Mouse (Mus musculus): ENCODE measurements around the gene Tnfsf15. TPM values are rescaled to one million over a fixed set of nuclear protein-coding genes. Genes with fewer than 3 reads are reported as not detected.

The Tnfsf15 gene
- polyA plus RNA-seq, 1 experiment from 2014 or later = 0.14 TPM

- ATAC-seq (ENCODE audit: insufficient number of reproducible peaks, insufficient read depth, low FRiP score, low read depth) = no peak
- no peaks in the 10 kb centered on the region for H3K27me3 ChIP-seq (ENCODE audit: control insufficient read depth, insufficient read depth, low read length)
- H3K9me3 ChIP-seq (ENCODE audit: control insufficient read depth, low read depth, low read length) = no peaks in the 10 kb centered on the region
- H3K4me3 ChIP-seq (ENCODE audit: low read depth, low read length) = no peak overlapping the region
- H3K4me2 ChIP-seq (replicated peaks; ENCODE audit: low read depth, low read length) = no peak overlapping the region
- H3K4me1 ChIP-seq (ENCODE audit: control insufficient read depth, insufficient read depth, low read length) = no peaks in the 10 kb centered on the region
- no peaks in the 10 kb centered on the region for H3K36me3 ChIP-seq (ENCODE audit: control insufficient read depth, insufficient read depth, low read length)
- no peak overlapping the region for H3K27ac ChIP-seq (ENCODE audit: low read length)
- WGBS = 84% methylated on average over 1 of the region's 1 CpGs
- no peak overlapping the region for H3K9ac ChIP-seq (replicated peaks; ENCODE audit: low read depth, low read length)
Observed at GRCm38 (mm10) chr4:63706279-63706971, 38.5 kb downstream of the Tnfsf15 start.

DNA sequence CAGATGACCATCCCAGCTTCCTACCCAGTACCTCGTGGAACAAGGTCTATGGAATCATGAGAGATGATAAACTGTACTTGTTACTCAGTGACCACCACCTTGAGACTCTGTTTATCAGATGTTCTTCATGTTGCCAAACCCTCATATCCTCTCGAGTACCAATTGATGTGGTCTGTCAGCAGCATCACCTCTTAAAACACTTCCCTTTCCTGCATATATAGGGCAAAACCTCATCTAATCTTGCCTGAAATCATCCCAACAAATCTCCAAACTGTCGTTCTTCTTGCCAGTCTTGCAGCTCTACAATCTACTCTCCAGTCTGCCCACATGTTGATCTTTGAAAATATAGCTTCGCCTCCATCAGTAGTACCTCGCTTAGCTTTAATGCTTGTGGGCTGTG, 40.7 kb downstream of the Tnfsf15 start:
- Histone ChIP-seq H3K9me3 (ENCODE audit: control insufficient read depth, low read depth, low read length) (no peaks in the 10 kb centered on the region), H3K27ac (ENCODE audit: low read length) (no peak overlapping the region), H3K4me3 (ENCODE audit: low read depth, low read length) (no peak overlapping the region), H3K9ac (replicated peaks; ENCODE audit: low read depth, low read length) (no peak overlapping the region), H3K4me1 (ENCODE audit: control insufficient read depth, insufficient read depth, low read length) (no peaks in the 10 kb centered on the region), H3K27me3 (ENCODE audit: control insufficient read depth, insufficient read depth, low read length) (no peaks in the 10 kb centered on the region), H3K36me3 (ENCODE audit: control insufficient read depth, insufficient read depth, low read length) (no peaks in the 10 kb centered on the region), H3K4me2 (replicated peaks; ENCODE audit: low read depth, low read length) (no peak overlapping the region)
- no peak for ATAC-seq (ENCODE audit: insufficient number of reproducible peaks, insufficient read depth, low FRiP score, low read depth)
- WGBS = 74% methylated on average over 5 of the region's 5 CpGs

DNA sequence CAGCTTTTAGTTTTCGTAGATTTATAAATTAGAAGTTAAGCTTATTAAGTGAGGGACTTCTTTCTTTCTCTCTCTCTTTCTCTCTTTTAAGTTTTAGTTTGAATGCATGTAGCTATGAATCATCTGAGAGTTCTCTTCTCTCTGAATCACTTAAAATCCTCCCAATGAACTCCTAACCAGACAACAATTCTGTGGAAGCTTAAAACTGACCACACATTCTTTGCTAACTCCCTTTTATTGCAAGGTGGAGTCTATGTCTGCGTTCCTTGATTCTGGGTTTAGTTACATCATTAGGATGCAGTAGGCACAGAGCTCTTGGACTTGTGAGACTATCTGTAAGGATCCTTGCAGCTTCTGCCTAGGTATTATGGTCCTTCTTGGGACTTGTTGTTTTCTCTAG, 41.2 kb downstream of the Tnfsf15 start:
- Histone ChIP-seq H3K4me3 (ENCODE audit: low read depth, low read length) (no peak overlapping the region), H3K4me1 (ENCODE audit: control insufficient read depth, insufficient read depth, low read length) (no peaks in the 10 kb centered on the region), H3K27ac (ENCODE audit: low read length) (no peak overlapping the region), H3K27me3 (ENCODE audit: control insufficient read depth, insufficient read depth, low read length) (no peaks in the 10 kb centered on the region), H3K9me3 (ENCODE audit: control insufficient read depth, low read depth, low read length) (no peaks in the 10 kb centered on the region), H3K36me3 (ENCODE audit: control insufficient read depth, insufficient read depth, low read length) (no peaks in the 10 kb centered on the region), H3K9ac (replicated peaks; ENCODE audit: low read depth, low read length) (no peak overlapping the region), H3K4me2 (replicated peaks; ENCODE audit: low read depth, low read length) (no peak overlapping the region)
- 86% methylated on average over 2 of the region's 2 CpGs for WGBS
- ATAC-seq (ENCODE audit: insufficient number of reproducible peaks, insufficient read depth, low FRiP score, low read depth) = no peak

DNA sequence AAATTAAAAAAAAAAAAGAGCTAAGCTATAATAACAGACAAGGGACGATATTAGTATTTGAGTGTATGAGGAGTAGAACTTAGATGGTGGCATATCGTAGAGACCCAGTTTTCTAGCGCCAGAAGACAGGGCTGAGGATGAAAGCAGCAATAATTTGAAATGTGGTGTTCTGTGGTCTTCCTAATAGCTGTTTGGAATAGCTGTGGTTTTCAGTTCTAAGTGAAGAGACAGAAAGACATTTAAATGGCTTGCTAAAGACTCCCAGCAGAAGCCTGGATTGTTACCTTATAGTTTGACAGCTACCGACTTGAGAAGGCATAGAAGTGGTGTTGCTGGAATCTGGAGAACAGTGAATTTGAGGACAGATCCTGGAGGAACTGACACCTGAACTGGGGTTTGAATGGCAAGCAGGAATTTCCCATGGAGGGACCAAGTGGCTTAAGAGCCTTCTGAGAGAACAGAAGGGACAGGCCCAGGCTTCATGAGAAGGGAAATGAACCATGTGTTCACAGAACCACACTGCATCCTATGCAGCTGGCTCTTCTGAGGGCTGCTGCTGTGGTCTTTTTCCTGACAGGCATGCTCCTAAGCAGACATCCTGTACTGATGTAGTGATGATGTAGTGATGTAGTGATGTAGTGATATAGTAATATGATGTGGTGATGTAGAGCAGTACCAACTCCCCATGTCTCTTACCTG, 42.8 kb downstream of the Tnfsf15 start:
- no peaks in the 10 kb centered on the region for H3K27me3 ChIP-seq (ENCODE audit: control insufficient read depth, insufficient read depth, low read length)
- no peak for ATAC-seq (ENCODE audit: insufficient number of reproducible peaks, insufficient read depth, low FRiP score, low read depth)
- no peaks in the 10 kb centered on the region for H3K36me3 ChIP-seq (ENCODE audit: control insufficient read depth, insufficient read depth, low read length)
- no peaks in the 10 kb centered on the region for H3K9me3 ChIP-seq (ENCODE audit: control insufficient read depth, low read depth, low read length)
- H3K27ac ChIP-seq (ENCODE audit: low read length) = no peak overlapping the region
- no peak overlapping the region for H3K4me3 ChIP-seq (ENCODE audit: low read depth, low read length)
- no peaks in the 10 kb centered on the region for H3K4me1 ChIP-seq (ENCODE audit: control insufficient read depth, insufficient read depth, low read length)
- no peak overlapping the region for H3K4me2 ChIP-seq (replicated peaks; ENCODE audit: low read depth, low read length)
- 90% methylated on average over 4 of the region's 4 CpGs for WGBS
- H3K9ac ChIP-seq (replicated peaks; ENCODE audit: low read depth, low read length) = no peak overlapping the region

- Histone ChIP-seq H3K36me3 (ENCODE audit: control insufficient read depth, insufficient read depth, low read length) (no peaks in the 10 kb centered on the region), H3K27me3 (ENCODE audit: control insufficient read depth, insufficient read depth, low read length) (no peaks in the 10 kb centered on the region), H3K27ac (ENCODE audit: low read length) (no peak overlapping the region), H3K4me3 (ENCODE audit: low read depth, low read length) (no peak overlapping the region), H3K4me2 (replicated peaks; ENCODE audit: low read depth, low read length) (no peak overlapping the region), H3K4me1 (ENCODE audit: control insufficient read depth, insufficient read depth, low read length) (no peaks in the 10 kb centered on the region), H3K9me3 (ENCODE audit: control insufficient read depth, low read depth, low read length) (no peaks in the 10 kb centered on the region), H3K9ac (replicated peaks; ENCODE audit: low read depth, low read length) (no peak overlapping the region)
- no peak for ATAC-seq (ENCODE audit: insufficient number of reproducible peaks, insufficient read depth, low FRiP score, low read depth)
- WGBS = 32% methylated on average over 3 of the region's 3 CpGs
Observed at GRCm38 (mm10) chr4:63699749-63700148, 45.2 kb downstream of the Tnfsf15 start.

DNA sequence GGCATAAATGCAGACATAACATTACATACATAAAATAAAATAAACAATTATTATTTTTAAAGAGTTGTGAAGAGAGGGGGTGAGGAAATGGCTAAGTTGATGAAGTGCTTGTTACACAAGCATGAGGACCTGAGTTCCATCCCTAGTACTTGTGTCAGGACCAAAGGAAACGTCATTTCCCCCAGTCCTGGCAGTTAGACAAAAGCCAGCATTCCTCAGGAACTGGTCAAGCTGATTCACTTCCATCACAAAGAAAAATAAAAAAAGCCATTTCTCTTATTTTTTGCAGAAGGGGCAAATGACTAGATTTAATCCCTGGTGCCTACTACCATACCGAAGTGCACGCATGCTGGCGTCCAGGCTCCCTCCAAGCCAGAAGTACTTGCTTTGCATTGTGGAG, 48.0 kb downstream of the Tnfsf15 start:
- Histone ChIP-seq H3K9ac (replicated peaks; ENCODE audit: low read depth, low read length) (no peak overlapping the region), H3K4me2 (replicated peaks; ENCODE audit: low read depth, low read length) (no peak overlapping the region), H3K9me3 (ENCODE audit: control insufficient read depth, low read depth, low read length) (no peaks in the 10 kb centered on the region), H3K36me3 (ENCODE audit: control insufficient read depth, insufficient read depth, low read length) (no peaks in the 10 kb centered on the region), H3K4me3 (ENCODE audit: low read depth, low read length) (no peak overlapping the region), H3K27ac (ENCODE audit: low read length) (no peak overlapping the region), H3K27me3 (ENCODE audit: control insufficient read depth, insufficient read depth, low read length) (no peaks in the 10 kb centered on the region), H3K4me1 (ENCODE audit: control insufficient read depth, insufficient read depth, low read length) (no peaks in the 10 kb centered on the region)
- WGBS = 85% methylated on average over 4 of the region's 4 CpGs
- ATAC-seq (ENCODE audit: insufficient number of reproducible peaks, insufficient read depth, low FRiP score, low read depth) = no peak

DNA sequence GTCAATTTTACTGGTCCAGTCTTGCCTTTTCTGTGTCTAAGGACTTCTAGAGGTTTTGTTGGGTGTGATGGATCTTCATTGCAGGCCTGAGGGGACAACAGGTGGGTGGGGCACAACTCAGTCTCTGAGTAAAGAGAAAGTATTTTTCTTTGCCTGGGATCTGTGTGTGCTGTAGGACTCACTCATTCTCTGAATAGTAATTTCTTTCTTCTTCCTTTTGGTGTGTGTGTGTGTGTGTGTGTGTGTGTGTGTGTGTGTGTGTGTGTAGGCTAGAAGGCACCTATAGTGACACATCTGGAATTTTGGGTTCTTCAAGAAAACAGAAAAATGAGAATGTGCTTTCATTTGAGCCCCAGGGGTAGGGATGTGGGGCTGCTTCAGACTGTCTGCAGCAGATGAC, 52.6 kb downstream of the Tnfsf15 start:
- peaks cover 3% of the 10 kb centered on the region; the same call in 1 of the 2 replicates for H3K4me1 ChIP-seq (ENCODE audit: control insufficient read depth, insufficient read depth, low read length)

GRCm38 (mm10) chr4:63687429-63687828, 57.5 kb downstream of the Tnfsf15 start:
- Histone ChIP-seq H3K36me3 (ENCODE audit: control insufficient read depth, insufficient read depth, low read length) (no peaks in the 10 kb centered on the region), H3K27me3 (ENCODE audit: control insufficient read depth, insufficient read depth, low read length) (no peaks in the 10 kb centered on the region), H3K4me1 (ENCODE audit: control insufficient read depth, insufficient read depth, low read length) (peaks cover 3% of the 10 kb centered on the region; the same call in 1 of the 2 replicates), H3K4me3 (ENCODE audit: low read depth, low read length) (no peak overlapping the region), H3K9ac (replicated peaks; ENCODE audit: low read depth, low read length) (no peak overlapping the region), H3K9me3 (ENCODE audit: control insufficient read depth, low read depth, low read length) (no peaks in the 10 kb centered on the region), H3K27ac (ENCODE audit: low read length) (no peak overlapping the region), H3K4me2 (replicated peaks; ENCODE audit: low read depth, low read length) (no peak overlapping the region)
- WGBS = 24% methylated on average over 8 of the region's 8 CpGs
- ATAC-seq (ENCODE audit: insufficient number of reproducible peaks, insufficient read depth, low FRiP score, low read depth) = peak; percentile 42; the same call in 1 of the 2 replicates

More for the DNA sequence above, 52.6 kb downstream of the Tnfsf15 start:
- no peak overlapping the region for H3K9ac ChIP-seq (replicated peaks; ENCODE audit: low read depth, low read length)
- no peak overlapping the region for H3K4me2 ChIP-seq (replicated peaks; ENCODE audit: low read depth, low read length)
- no peak for ATAC-seq (ENCODE audit: insufficient number of reproducible peaks, insufficient read depth, low FRiP score, low read depth)
- H3K9me3 ChIP-seq (ENCODE audit: control insufficient read depth, low read depth, low read length) = no peaks in the 10 kb centered on the region
- no peaks in the 10 kb centered on the region for H3K36me3 ChIP-seq (ENCODE audit: control insufficient read depth, insufficient read depth, low read length)
- H3K27me3 ChIP-seq (ENCODE audit: control insufficient read depth, insufficient read depth, low read length) = no peaks in the 10 kb centered on the region
- H3K4me3 ChIP-seq (ENCODE audit: low read depth, low read length) = no peak overlapping the region
- H3K27ac ChIP-seq (ENCODE audit: low read length) = no peak overlapping the region

All from stomach, embryonic 14.5 days (tissue).